Mouse (Mus musculus) thymus, adult 2 months (tissue): ENCODE data around the gene Akirin2.

ENCODE experiments used
- CTCF ChIP-seq: fragments of 200-500 bp; IDR thresholded peaks from 2 replicates; pipeline ENCODE4 v1.5.1; 2012; ENCODE audit warnings: mild to moderate bottlenecking, control low read depth, low read length, moderate library complexity, borderline replicate concordance; ENCODE audit not compliant: control insufficient read depth, poor library complexity, insufficient read depth; ENCODE audit errors: extremely low read depth
- POLR2A ChIP-seq: fragments of 200-500 bp; IDR thresholded peaks from 2 replicates; pipeline ENCODE4 v1.6.1; 2012; ENCODE audit warnings: mild to moderate bottlenecking, low read length, control low read depth, moderate library complexity; ENCODE audit not compliant: control insufficient read depth, poor library complexity, insufficient read depth; ENCODE audit errors: extremely low read depth

- TF ChIP-seq CTCF (no peak), POLR2A (no peak)
Measured at GRCm38 (mm10) chr4:34572876-34573275, 22.1 kb downstream of the Akirin2 start.
